In the genomic region with DNA sequence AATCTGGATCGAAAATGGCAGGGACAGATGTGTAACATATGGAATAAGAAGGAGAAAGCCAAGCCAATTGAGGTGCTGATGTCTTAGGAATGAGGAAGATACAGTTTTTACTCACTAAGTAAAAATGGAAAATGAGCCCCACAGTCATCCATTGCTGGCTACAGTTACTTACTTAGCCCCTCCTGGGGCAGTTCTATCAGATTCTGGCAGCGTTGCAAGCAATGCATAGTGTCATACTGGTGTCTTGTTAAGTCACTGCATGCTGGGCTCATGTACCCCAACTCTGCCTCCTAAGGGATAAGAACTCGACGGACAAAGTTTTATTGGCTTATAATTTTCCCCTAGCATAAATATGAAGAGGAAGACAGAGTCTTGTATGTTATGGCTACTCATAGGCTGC, we compare ENCODE assay signal across 14 mouse cellular contexts.
"Had no signal": no experiment of that assay in that cellular context is flagged by ENCODE, and none has a peak within 500 bp of the region (broad histone marks: within the 10 kb centered on the region; RNA-seq: fewer than 3 reads in every experiment).

No protein-coding gene starts in this region.

- H3K9ac ChIP-seq: limb, embryonic 12.5 days; liver, embryonic 13.5 days; stomach, embryonic 15.5 days had no signal

- DNase-seq: kidney, adult 18-20 months; kidney, adult 9 months; kidney, postnatal 14 days; kidney, postnatal 4 days; liver, embryonic 13.5 days; lung, adult 2 months; lung, postnatal 14 days; lung, postnatal 4 days; right cerebral cortex, postnatal 14 days; spleen, adult 18-20 months; thymus, postnatal 25 days had no signal

- H3K4me3 ChIP-seq: limb, embryonic 12.5 days; liver, embryonic 13.5 days; stomach, embryonic 15.5 days had no signal

- H3K27ac ChIP-seq: limb, embryonic 12.5 days; liver, embryonic 13.5 days; stomach, embryonic 15.5 days had no signal

- H3K4me1 ChIP-seq: liver, embryonic 13.5 days; stomach, embryonic 15.5 days had no signal

- H3K9me3 ChIP-seq: limb, embryonic 12.5 days; liver, embryonic 13.5 days; stomach, embryonic 15.5 days had no signal

- H3K27me3 ChIP-seq: limb, embryonic 12.5 days; liver, embryonic 13.5 days; stomach, embryonic 15.5 days had no signal

- H3K4me2 ChIP-seq: limb, embryonic 12.5 days; liver, embryonic 13.5 days; midbrain, embryonic 11.5 days; stomach, embryonic 15.5 days had no signal

- H3K36me3 ChIP-seq: limb, embryonic 12.5 days; liver, embryonic 13.5 days; stomach, embryonic 15.5 days had no signal
